8 mouse cellular contexts compared by ENCODE assay signal in genomic region chr6:127149303-127149943, GRCm38 (mm10). TPM values are rescaled to one million over a fixed set of nuclear protein-coding genes. Genes with fewer than 3 reads are reported as not detected.
DNase-seq lines count a peak whose midpoint lies in the region; ATAC-seq lines count a peak whose summit lies in the region.

No protein-coding gene starts in this region.

- peak overlapping the region; percentile 71 for H3K4me3 ChIP-seq in kidney, embryonic 15.5 days (replicated peaks)
- H3K4me3 ChIP-seq in midbrain, embryonic 10.5 days = peak overlapping the region; percentile 95

- under 1% methylated on average over 30 of the region's 30 CpGs for WGBS in kidney, embryonic 15.5 days
- under 1% methylated on average over 30 of the region's 30 CpGs for WGBS in midbrain, embryonic 10.5 days

- H3K9me3 ChIP-seq in kidney, embryonic 15.5 days (replicated peaks) = no peaks in the 10 kb centered on the region
- H3K9me3 ChIP-seq in midbrain, embryonic 10.5 days (replicated peaks) = no peaks in the 10 kb centered on the region

- H3K4me2 ChIP-seq in kidney, embryonic 15.5 days = peak overlapping the region; percentile 91

- peak overlapping the region; percentile 76 for H3K9ac ChIP-seq in kidney, embryonic 15.5 days

- DNase-seq in ovary, postnatal 14 days (ENCODE audit: low spot score) = peak; percentile 20
- no peak for DNase-seq in ovary, adult 18-20 months (ENCODE audit: low spot score)
- DNase-seq in adrenal gland, adult 18-20 months (ENCODE audit: low spot score in 2 of 2) = peak; percentile 52 to 56
- peak; percentile 40 for DNase-seq in heart, adult 8-10 months (ENCODE audit: low spot score)
- peak; percentile 55 for DNase-seq in midbrain, embryonic 10.5 days (ENCODE audit: low spot score)
- peak; percentile 28 to 30 for DNase-seq in thymus, postnatal 10 days (ENCODE audit: low spot score in 2 of 2)
- no peak for DNase-seq in retina, postnatal 1 day

- ATAC-seq in kidney, embryonic 15.5 days (replicated peaks; ENCODE audit: low FRiP score) = no peak

- peak overlapping the region; percentile 63 for H3K27ac ChIP-seq in kidney, embryonic 15.5 days
- peak overlapping the region; percentile 98 for H3K27ac ChIP-seq in midbrain, embryonic 10.5 days (replicated peaks)

- H3K27me3 ChIP-seq in kidney, embryonic 15.5 days = no peaks in the 10 kb centered on the region
- H3K27me3 ChIP-seq in midbrain, embryonic 10.5 days (ENCODE audit: low read depth, poor library complexity, severe bottlenecking) = peaks cover 20% of the 10 kb centered on the region

- H3K4me1 ChIP-seq in kidney, embryonic 15.5 days = peaks cover 78% of the 10 kb centered on the region
- H3K4me1 ChIP-seq in midbrain, embryonic 10.5 days = peaks cover 86% of the 10 kb centered on the region

- H3K36me3 ChIP-seq in kidney, embryonic 15.5 days = peaks cover 22% of the 10 kb centered on the region
- H3K36me3 ChIP-seq in midbrain, embryonic 10.5 days = peaks cover 44% of the 10 kb centered on the region

RNA-seq across cellular contexts. Expression of gene Ccnd2, which starts 2.6 kb away (rescaled TPM):
- total RNA-seq in adrenal gland, adult 18-20 months (2021) = 100 to 1,000 TPM; 471 to 478 TPM
- 100 to 1,000 TPM; 113 to 158 (median 137) TPM for total RNA-seq in heart, adult 8-10 months (2022)
- polyA plus RNA-seq in kidney, embryonic 15.5 days (2015; fragmentation: Nextera tagmentation; extraction: Ambion mirVana) = 666 and 667 TPM in 2 replicates
- polyA plus RNA-seq in midbrain, embryonic 10.5 days (2016; fragmentation: Nextera tagmentation; extraction: Ambion mirVana) = 1,714 and 1,799 TPM in 2 replicates

RNA-seq across cellular contexts. Expression of gene Tigar, which starts 40.1 kb away (rescaled TPM):
- 10 to 100 TPM; 16.5 to 21.9 TPM for total RNA-seq in adrenal gland, adult 18-20 months (2021)
- total RNA-seq in heart, adult 8-10 months (2022) = 10 to 100 TPM; 51.8 to 65.8 (median 59.1) TPM
- 3.2 and 3.4 TPM in 2 replicates for polyA plus RNA-seq in kidney, embryonic 15.5 days (2015; fragmentation: Nextera tagmentation; extraction: Ambion mirVana)
- polyA plus RNA-seq in midbrain, embryonic 10.5 days (2016; fragmentation: Nextera tagmentation; extraction: Ambion mirVana) = 6.8 and 8.7 TPM in 2 replicates

Comparison
In these comparisons a context has a peak if more than half of its experiments do, and no peak if none do; other contexts are left out.
1. DNase-seq: peak in ovary, postnatal 14 days (single experiment), adrenal gland, adult 18-20 months (2 of 2), heart, adult 8-10 months (single experiment), midbrain, embryonic 10.5 days (single experiment) and thymus, postnatal 10 days (2 of 2); none in ovary, adult 18-20 months (single experiment) and retina, postnatal 1 day (single experiment).